Mouse (Mus musculus): ENCODE results near the gene Atg2a. TPM values are rescaled to one million over a fixed set of nuclear protein-coding genes. Genes with fewer than 3 reads are reported as not detected.
"Not testable (repeated sequence)": the region's sequence is repeated elsewhere in the genome, so short reads cannot be mapped to it uniquely, and the experiment has no call there.

Atg2a gene
- polyA plus RNA-seq, 2 experiments from 2014 or later: 10.4 to 14.7 TPM

- no peak for ATAC-seq
These were observed 55.2 kb downstream of the Atg2a start for GRCm38 (mm10) chr19:6296551-6297210.

- peak; percentile 84 for ATAC-seq
These were observed 56.2 kb downstream of the Atg2a start for GRCm38 (mm10) chr19:6297641-6298040.

- peak; percentile 20 for ATAC-seq
These were observed 57.5 kb downstream of the Atg2a start for GRCm38 (mm10) chr19:6299003-6299402.

GRCm38 (mm10) chr19:6299450-6300267, 58.2 kb downstream of the Atg2a start:
- no peak for ATAC-seq

- ATAC-seq: no peak
These were observed 59.0 kb downstream of the Atg2a start for GRCm38 (mm10) chr19:6300402-6300841.

- no peak for ATAC-seq
These were observed 60.6 kb downstream of the Atg2a start for GRCm38 (mm10) chr19:6302114-6302513.

- no peak for ATAC-seq
These were observed 61.1 kb downstream of the Atg2a start for GRCm38 (mm10) chr19:6302522-6302921.

GRCm38 (mm10) chr19:6303831-6304230, 62.4 kb downstream of the Atg2a start:
- ATAC-seq: no peak

- peak; percentile 77 for ATAC-seq
These were observed 63.5 kb downstream of the Atg2a start for GRCm38 (mm10) chr19:6304787-6305516.

- ATAC-seq: no peak
These were observed 64.1 kb downstream of the Atg2a start for GRCm38 (mm10) chr19:6305517-6306115.

GRCm38 (mm10) chr19:6306137-6306551, 64.7 kb downstream of the Atg2a start, which contains the start of gene Cdc42bpg:
Gene Cdc42bpg, plus strand, starts transcription at chr19:6306456.
- peak; percentile 78 for ATAC-seq

- ATAC-seq: peak; percentile 67
These were observed 65.1 kb downstream of the Atg2a start for GRCm38 (mm10) chr19:6306586-6306985.

GRCm38 (mm10) chr19:6307733-6308531, 66.5 kb downstream of the Atg2a start:
- ATAC-seq: no peak

- no peak for ATAC-seq
These were observed 68.7 kb downstream of the Atg2a start for GRCm38 (mm10) chr19:6310181-6310580.

GRCm38 (mm10) chr19:6311783-6312182, 70.3 kb downstream of the Atg2a start:
- ATAC-seq: not testable (repeated sequence)

Other genes starting within 250 kb of the Atg2a start
- 10 to 100 TPM; 40.2 to 45.3 TPM for gene Capn1, start 225.8 kb upstream of the Atg2a start, polyA plus RNA-seq (2017; shearing (Covaris generic))
- gene Syvn1, start 195.1 kb upstream of the Atg2a start, polyA plus RNA-seq (2017; shearing (Covaris generic)): 10 to 100 TPM; 13.4 to 17.1 TPM
- 10 to 100 TPM; 33.9 to 37.5 TPM for gene Mrpl49, start 183.9 kb upstream of the Atg2a start, polyA plus RNA-seq (2017; shearing (Covaris generic))
- gene Fau, start 183.8 kb upstream of the Atg2a start, polyA plus RNA-seq (2017; shearing (Covaris generic)): 1,000 to 10,000 TPM; 2,365 to 3,114 TPM
- 1 to 10 TPM; 5.7 to 6.7 TPM for gene Znhit2, start 180.5 kb upstream of the Atg2a start, polyA plus RNA-seq (2017; shearing (Covaris generic))
- gene Tm7sf2, start 173.3 kb upstream of the Atg2a start, polyA plus RNA-seq (2017; shearing (Covaris generic)): 1 to 10 TPM; 5.5 to 7.1 TPM
- gene Vps51, start 164.4 kb upstream of the Atg2a start, polyA plus RNA-seq (2017; shearing (Covaris generic)): 10 to 100 TPM; 27.9 to 39.0 TPM
- not detected for gene Tmem262, start 161.6 kb upstream of the Atg2a start, polyA plus RNA-seq (2017; shearing (Covaris generic))
- gene Gm28374, start 159.4 kb upstream of the Atg2a start, polyA plus RNA-seq (2017; shearing (Covaris generic)): not detected
- 10 to 100 TPM; 36.7 to 51.4 TPM for gene Zfpl1, start 156.7 kb upstream of the Atg2a start, polyA plus RNA-seq (2017; shearing (Covaris generic))
- gene Cdca5, start 156.7 kb upstream of the Atg2a start, polyA plus RNA-seq (2017; shearing (Covaris generic)): 1 to 10 TPM; 3.5 to 5.5 TPM
- gene AC131692.1, start 147.2 kb upstream of the Atg2a start, polyA plus RNA-seq (2017; shearing (Covaris generic)): not detected
- under 1 TPM in 1 of 2 experiments, not detected in 1; 0.17 TPM for gene Naaladl1, start 135.9 kb upstream of the Atg2a start, polyA plus RNA-seq (2017; shearing (Covaris generic))
- gene Sac3d1, start 123.0 kb upstream of the Atg2a start, polyA plus RNA-seq (2017; shearing (Covaris generic)): 1 to 10 TPM in 1 of 2 experiments, under 1 TPM in 1; 0.43 to 2.2 TPM
- gene Snx15, start 113.4 kb upstream of the Atg2a start, polyA plus RNA-seq (2017; shearing (Covaris generic)): 10 to 100 TPM; 20.9 to 26.5 TPM
- gene Batf2, start 100.7 kb upstream of the Atg2a start, polyA plus RNA-seq (2017; shearing (Covaris generic)): not detected
- gene Arl2, start 100.1 kb upstream of the Atg2a start, polyA plus RNA-seq (2017; shearing (Covaris generic)): 10 to 100 TPM; 17.1 to 31.5 TPM
- under 1 TPM in 1 of 2 experiments, not detected in 1; 0.90 TPM for gene Majin, start 57.3 kb upstream of the Atg2a start, polyA plus RNA-seq (2017; shearing (Covaris generic))
- not detected for gene Gpha2, start 15.3 kb upstream of the Atg2a start, polyA plus RNA-seq (2017; shearing (Covaris generic))
- 1 to 10 TPM; 1.2 to 1.6 TPM for gene Ppp2r5b, start 5.8 kb upstream of the Atg2a start, polyA plus RNA-seq (2017; shearing (Covaris generic))
- 10 to 100 TPM in 1 of 2 experiments, 1 to 10 TPM in 1; 6.4 to 22.8 TPM for gene Ehd1, start 35.1 kb downstream of the Atg2a start, polyA plus RNA-seq (2017; shearing (Covaris generic))
- under 1 TPM; 0.07 to 0.13 TPM for gene Cdc42bpg, start 64.8 kb downstream of the Atg2a start, polyA plus RNA-seq (2017; shearing (Covaris generic))
- 10 to 100 TPM; 16.9 to 32.1 TPM for gene Men1, start 93.3 kb downstream of the Atg2a start, polyA plus RNA-seq (2017; shearing (Covaris generic))
- gene Map4k2, start 99.5 kb downstream of the Atg2a start, polyA plus RNA-seq (2017; shearing (Covaris generic)): 100 to 1,000 TPM in 1 of 2 experiments, 10 to 100 TPM in 1; 77.5 to 135 TPM
- 10 to 100 TPM; 55.3 to 56.7 TPM for gene Sf1, start 122.0 kb downstream of the Atg2a start, polyA plus RNA-seq (2017; shearing (Covaris generic))
- 10 to 100 TPM in 1 of 2 experiments, 1 to 10 TPM in 1; 2.0 to 14.2 TPM for gene Pygm, start 142.7 kb downstream of the Atg2a start, polyA plus RNA-seq (2017; shearing (Covaris generic))
- gene Rasgrp2, start 157.7 kb downstream of the Atg2a start, polyA plus RNA-seq (2017; shearing (Covaris generic)): 100 to 1,000 TPM in 1 of 2 experiments, 10 to 100 TPM in 1; 80.3 to 117 TPM
- gene Nrxn2, start 177.1 kb downstream of the Atg2a start, polyA plus RNA-seq (2017; shearing (Covaris generic)): not detected